Mouse (Mus musculus) common myeloid progenitor, adult 5-6 weeks (primary cell): ENCODE measurements around the gene Prr3. TPM values are rescaled to one million over a fixed set of nuclear protein-coding genes. Genes with fewer than 3 reads are reported as not detected.
"Not testable (repeated sequence)": the region's sequence is repeated elsewhere in the genome, so short reads cannot be mapped to it uniquely, and the experiment has no call there.

Experiments
- ATAC-seq: replicated peaks from 2 replicates; pipeline ENCODE4 v1.8.0; 2016; ENCODE audit warnings: low read depth, mild to moderate bottlenecking, moderate TSS enrichment, inconsistent platforms; ENCODE audit not compliant: poor library complexity, severe bottlenecking
- total RNA-seq: library from RNA; stranded (forward); fragments of 200-1000, 187-1606 nt; gene quantifications from 2 replicates; pipeline ENCODE4 v1.2.3, GENCODE M21; 2017

Gene Prr3
- total RNA-seq, 1 experiment from 2014 or later = 9.7 TPM

- not testable (repeated sequence) for ATAC-seq
Measured at GRCm38 (mm10) chr17:35950946-35951345, 29.1 kb downstream of the Prr3 start.

- ATAC-seq = no peak
Measured at GRCm38 (mm10) chr17:35939941-35940340, 40.1 kb downstream of the Prr3 start.

GRCm38 (mm10) chr17:35939108-35939507 is 40.9 kb downstream of the Prr3 start:
- ATAC-seq = no peak

GRCm38 (mm10) chr17:35937700-35938348 is 42.2 kb downstream of the Prr3 start:
- peak; percentile 93 for ATAC-seq

GRCm38 (mm10) chr17:35935763-35936162 is 44.3 kb downstream of the Prr3 start:
- peak; percentile 70; the same call in 1 of the 2 replicates for ATAC-seq

GRCm38 (mm10) chr17:35932608-35933007 is 47.4 kb downstream of the Prr3 start:
- ATAC-seq = no peak

- ATAC-seq = no peak
Measured at GRCm38 (mm10) chr17:35930627-35931026, 49.4 kb downstream of the Prr3 start.

- ATAC-seq = no peak
Measured at GRCm38 (mm10) chr17:35929534-35929933, 50.5 kb downstream of the Prr3 start.

GRCm38 (mm10) chr17:35927471-35927870 is 52.6 kb downstream of the Prr3 start:
- peak; percentile 40 for ATAC-seq

GRCm38 (mm10) chr17:35923281-35923680 is 56.8 kb downstream of the Prr3 start:
- ATAC-seq = no peak

GRCm38 (mm10) chr17:35922566-35922965 is 57.5 kb downstream of the Prr3 start:
- ATAC-seq = no peak

Other genes with a start within 250 kb of the Prr3 start
- 66.9 and 67.4 TPM in 2 replicates for gene Ier3, start 158.6 kb downstream of the Prr3 start, total RNA-seq
- gene Flot1, start 157.0 kb downstream of the Prr3 start, total RNA-seq = 62.8 and 68.5 TPM in 2 replicates
- gene Tubb5, start 141.9 kb downstream of the Prr3 start, total RNA-seq = 922 and 1,068 TPM in 2 replicates
- 27.0 and 39.0 TPM in 2 replicates for gene Mdc1, start 138.7 kb downstream of the Prr3 start, total RNA-seq
- 55.1 and 58.3 TPM in 2 replicates for gene Nrm, start 118.9 kb downstream of the Prr3 start, total RNA-seq
- gene Ppp1r18, start 114.6 kb downstream of the Prr3 start, total RNA-seq = 11.3 and 24.0 TPM in 2 replicates
- 42.3 and 52.4 TPM in 2 replicates for gene Dhx16, start 100.4 kb downstream of the Prr3 start, total RNA-seq
- 6.3 and 10.9 TPM in 2 replicates for gene 2310061I04Rik, start 82.8 kb downstream of the Prr3 start, total RNA-seq
- gene Atat1, start 70.2 kb downstream of the Prr3 start, total RNA-seq = 10.8 and 13.6 TPM in 2 replicates
- gene Mrps18b, start 63.8 kb downstream of the Prr3 start, total RNA-seq = 52.4 and 66.3 TPM in 2 replicates
- gene Ppp1r10, start 63.8 kb downstream of the Prr3 start, total RNA-seq = 101 and 107 TPM in 2 replicates
- gene Abcf1, start 10.5 kb downstream of the Prr3 start, total RNA-seq = 236 and 291 TPM in 2 replicates
- gene Gnl1, start 385 bp downstream of the Prr3 start, total RNA-seq = 23.0 and 23.1 TPM in 2 replicates
- gene H2-T24, start 40.3 kb upstream of the Prr3 start, total RNA-seq = 15.3 and 16.4 TPM in 2 replicates
- 128 and 151 TPM in 2 replicates for gene H2-T23, start 52.6 kb upstream of the Prr3 start, total RNA-seq
- 42.8 and 48.6 TPM in 2 replicates for gene H2-T22, start 62.5 kb upstream of the Prr3 start, total RNA-seq
- not detected in 2 replicates for gene Gm6034, start 62.7 kb upstream of the Prr3 start, total RNA-seq
- 0.05 TPM in 1 of 2 replicates, not detected in the other for gene Gm11127, start 78.1 kb upstream of the Prr3 start, total RNA-seq
- 0.96 TPM in 1 of 2 replicates, not detected in the other for gene Gm19684, start 141.4 kb upstream of the Prr3 start, total RNA-seq
- not detected in 2 replicates for gene Gm7030, start 149.2 kb upstream of the Prr3 start, total RNA-seq
- not detected in 2 replicates for gene Gm8909, start 188.3 kb upstream of the Prr3 start, total RNA-seq
- not detected in 2 replicates for gene H2-T3, start 210.1 kb upstream of the Prr3 start, total RNA-seq